Mouse (Mus musculus): ENCODE measurements around the gene Kat5. TPM values are rescaled to one million over a fixed set of nuclear protein-coding genes. Genes with fewer than 3 reads are reported as not detected.

Kat5 gene
- polyA plus RNA-seq, 1 experiment from 2014 or later, result 56.5 TPM

- Histone ChIP-seq H3K27me3 (ENCODE audit: insufficient read depth, low read length) (no peaks in the 10 kb centered on the region), H3K9me3 (replicated peaks; ENCODE audit: low read length) (no peaks in the 10 kb centered on the region), H3K27ac (no peak overlapping the region), H3K4me3 (replicated peaks; ENCODE audit: low read depth, low read length) (no peak overlapping the region), H3K9ac (ENCODE audit: low read depth, low read length) (no peak overlapping the region), H3K4me2 (ENCODE audit: low read length) (no peak overlapping the region), H3K4me1 (replicated peaks; ENCODE audit: insufficient read depth, low read length) (peaks cover 4% of the 10 kb centered on the region), H3K36me3 (ENCODE audit: insufficient read depth, low read length) (peaks cover 56% of the 10 kb centered on the region)
- 86% methylated on average over 17 of the region's 17 CpGs for WGBS
- no peak for TF ChIP-seq CTCF (IDR thresholded peaks at IDR 0.05; ENCODE audit: low read depth)
- DNase-seq (ENCODE audit: low spot score), result no peak
- no peak for ATAC-seq (replicated peaks; ENCODE audit: low FRiP score, low read depth)
Observed at GRCm38 (mm10) chr19:5641021-5641420, 31.0 kb upstream of the Kat5 start.

GRCm38 (mm10) chr19:5640339-5640738, 30.3 kb upstream of the Kat5 start:
- WGBS, result 63% methylated on average over 9 of the region's 9 CpGs
- H3K4me2 ChIP-seq (ENCODE audit: low read length), result no peak overlapping the region
- no peak for TF ChIP-seq CTCF (IDR thresholded peaks at IDR 0.05; ENCODE audit: low read depth)
- no peaks in the 10 kb centered on the region for H3K9me3 ChIP-seq (replicated peaks; ENCODE audit: low read length)
- no peak overlapping the region for H3K4me3 ChIP-seq (replicated peaks; ENCODE audit: low read depth, low read length)
- ATAC-seq (replicated peaks; ENCODE audit: low FRiP score, low read depth), result no peak
- peaks cover 4% of the 10 kb centered on the region for H3K4me1 ChIP-seq (replicated peaks; ENCODE audit: insufficient read depth, low read length)
- peaks cover 50% of the 10 kb centered on the region for H3K36me3 ChIP-seq (ENCODE audit: insufficient read depth, low read length)
- no peak overlapping the region for H3K27ac ChIP-seq
- DNase-seq (ENCODE audit: low spot score), result no peak
- H3K27me3 ChIP-seq (ENCODE audit: insufficient read depth, low read length), result no peaks in the 10 kb centered on the region
- H3K9ac ChIP-seq (ENCODE audit: low read depth, low read length), result no peak overlapping the region

GRCm38 (mm10) chr19:5638416-5639005, 28.5 kb upstream of the Kat5 start:
- 87% methylated on average over 18 of the region's 18 CpGs for WGBS
- DNase-seq (ENCODE audit: low spot score), result no peak
- Histone ChIP-seq H3K27me3 (ENCODE audit: insufficient read depth, low read length) (no peaks in the 10 kb centered on the region), H3K9ac (ENCODE audit: low read depth, low read length) (peak overlapping the region; percentile 90), H3K4me3 (replicated peaks; ENCODE audit: low read depth, low read length) (peak overlapping the region; percentile 70; the same call in 1 of the 2 replicates), H3K4me2 (ENCODE audit: low read length) (peak overlapping the region; percentile 81), H3K9me3 (replicated peaks; ENCODE audit: low read length) (no peaks in the 10 kb centered on the region), H3K36me3 (ENCODE audit: insufficient read depth, low read length) (peaks cover 32% of the 10 kb centered on the region), H3K27ac (no peak overlapping the region), H3K4me1 (replicated peaks; ENCODE audit: insufficient read depth, low read length) (peaks cover 4% of the 10 kb centered on the region)
- TF ChIP-seq CTCF (IDR thresholded peaks at IDR 0.05; ENCODE audit: low read depth), result no peak
- ATAC-seq (replicated peaks; ENCODE audit: low FRiP score, low read depth), result no peak

- peak; percentile 85 for ATAC-seq (replicated peaks; ENCODE audit: low FRiP score, low read depth)
Observed at GRCm38 (mm10) chr19:5637069-5638047, 27.3 kb upstream of the Kat5 start, which contains the start of gene Rela. Gene Rela, plus strand, starts transcription at chr19:5637483.

GRCm38 (mm10) chr19:5636571-5637041, 26.6 kb upstream of the Kat5 start:
- Histone ChIP-seq H3K4me2 (ENCODE audit: low read length) (peak overlapping the region; percentile 81), H3K4me1 (replicated peaks; ENCODE audit: insufficient read depth, low read length) (peaks cover 4% of the 10 kb centered on the region), H3K36me3 (ENCODE audit: insufficient read depth, low read length) (peaks cover 15% of the 10 kb centered on the region), H3K9me3 (replicated peaks; ENCODE audit: low read length) (no peaks in the 10 kb centered on the region), H3K9ac (ENCODE audit: low read depth, low read length) (peak overlapping the region; percentile 90), H3K27ac (peak overlapping the region; percentile 87), H3K4me3 (replicated peaks; ENCODE audit: low read depth, low read length) (peak overlapping the region; percentile 70), H3K27me3 (ENCODE audit: insufficient read depth, low read length) (no peaks in the 10 kb centered on the region)
- DNase-seq (ENCODE audit: low spot score) (no peak), ATAC-seq (replicated peaks; ENCODE audit: low FRiP score, low read depth) (no peak)
- 32% methylated on average over 12 of the region's 12 CpGs for WGBS
- no peak for TF ChIP-seq CTCF (IDR thresholded peaks at IDR 0.05; ENCODE audit: low read depth)

More at GRCm38 (mm10) chr19:5637069-5638047, 27.3 kb upstream of the Kat5 start, which contains the start of gene Rela:
- Histone ChIP-seq H3K9me3 (replicated peaks; ENCODE audit: low read length) (no peaks in the 10 kb centered on the region), H3K4me1 (replicated peaks; ENCODE audit: insufficient read depth, low read length) (peaks cover 4% of the 10 kb centered on the region), H3K27ac (peak within 1 kb of the TSS; percentile 87), H3K9ac (ENCODE audit: low read depth, low read length) (peak within 1 kb of the TSS; percentile 90), H3K36me3 (ENCODE audit: insufficient read depth, low read length) (peaks cover 23% of the 10 kb centered on the region), H3K4me3 (replicated peaks; ENCODE audit: low read depth, low read length) (peak within 1 kb of the TSS; percentile 70), H3K27me3 (ENCODE audit: insufficient read depth, low read length) (no peaks in the 10 kb centered on the region), H3K4me2 (ENCODE audit: low read length) (peak within 1 kb of the TSS; percentile 81)
- WGBS, result under 1% methylated on average over 96 of the region's 109 CpGs
- peak; percentile 85 for DNase-seq (ENCODE audit: low spot score)
- TF ChIP-seq CTCF (IDR thresholded peaks at IDR 0.05; ENCODE audit: low read depth), result no peak

- WGBS, result 67% methylated on average over 7 of the region's 7 CpGs
- H3K9me3 ChIP-seq (replicated peaks; ENCODE audit: low read length), result no peaks in the 10 kb centered on the region
- H3K9ac ChIP-seq (ENCODE audit: low read depth, low read length), result no peak overlapping the region
- H3K36me3 ChIP-seq (ENCODE audit: insufficient read depth, low read length), result peaks cover 10% of the 10 kb centered on the region; the same call in 1 of the 2 replicates
- no peak for DNase-seq (ENCODE audit: low spot score)
- peaks cover 4% of the 10 kb centered on the region for H3K4me1 ChIP-seq (replicated peaks; ENCODE audit: insufficient read depth, low read length)
- H3K4me2 ChIP-seq (ENCODE audit: low read length), result peak overlapping the region; percentile 81; the same call in 1 of the 2 replicates
- no peak overlapping the region for H3K4me3 ChIP-seq (replicated peaks; ENCODE audit: low read depth, low read length)
- TF ChIP-seq CTCF (IDR thresholded peaks at IDR 0.05; ENCODE audit: low read depth), result no peak
- no peak overlapping the region for H3K27ac ChIP-seq
- no peak for ATAC-seq (replicated peaks; ENCODE audit: low FRiP score, low read depth)
- H3K27me3 ChIP-seq (ENCODE audit: insufficient read depth, low read length), result no peaks in the 10 kb centered on the region
Observed at GRCm38 (mm10) chr19:5636036-5636570, 26.1 kb upstream of the Kat5 start.
